9 mouse cellular contexts compared by ENCODE assay signal in genomic region chr12:91423125-91423820, GRCm38 (mm10). TPM values are rescaled to one million over a fixed set of nuclear protein-coding genes. Genes with fewer than 3 reads are reported as not detected.
DNase-seq lines count a peak whose midpoint lies in the region; ATAC-seq and TF ChIP-seq lines count a peak whose summit lies in the region.
"Had no signal": no experiment of that assay in that cellular context is flagged by ENCODE, and none has a peak within 500 bp of the region (broad histone marks: within the 10 kb centered on the region; RNA-seq: fewer than 3 reads in every experiment).

No protein-coding gene starts in this region.

- H3K4me2 ChIP-seq in intestine, embryonic 15.5 days (replicated peaks): no peak overlapping the region
- H3K4me2 ChIP-seq: embryonic facial prominence, embryonic 15.5 days had no signal

- 70% methylated on average over 11 of the region's 11 CpGs for WGBS in heart, adult 2 months
- 67% methylated on average over 11 of the region's 11 CpGs for WGBS in intestine, embryonic 15.5 days

- no peaks in the 10 kb centered on the region for H3K9me3 ChIP-seq in intestine, embryonic 15.5 days
- H3K9me3 ChIP-seq: embryonic facial prominence, embryonic 15.5 days had no signal

- ATAC-seq in intestine, embryonic 15.5 days: peak; percentile 86
- ATAC-seq in megakaryocyte, adult 5-6 weeks (ENCODE audit: poor library complexity, severe bottlenecking): peak; percentile 92

- no peak overlapping the region for H3K9ac ChIP-seq in heart, adult 2 months (ENCODE audit: low read depth, low read length)
- H3K9ac ChIP-seq in intestine, embryonic 15.5 days: no peak overlapping the region
- H3K9ac ChIP-seq: embryonic facial prominence, embryonic 15.5 days had no signal

- no peak for TF ChIP-seq EP300 in heart, adult 2 months (IDR thresholded peaks at IDR 0.05; ENCODE audit: insufficient read depth, low read depth, low read length)

- H3K27me3 ChIP-seq in heart, adult 2 months (ENCODE audit: control insufficient read depth, insufficient read depth, low read length): no peaks in the 10 kb centered on the region
- H3K27me3 ChIP-seq in testis, adult 2 months (ENCODE audit: control insufficient read depth, insufficient read depth, low read length): no peaks in the 10 kb centered on the region
- H3K27me3 ChIP-seq in intestine, embryonic 15.5 days (replicated peaks): no peaks in the 10 kb centered on the region
- H3K27me3 ChIP-seq: embryonic facial prominence, embryonic 15.5 days had no signal

- no peak overlapping the region for H3K4me3 ChIP-seq in heart, adult 2 months
- no peak overlapping the region for H3K4me3 ChIP-seq in testis, adult 2 months (ENCODE audit: control insufficient read depth, low read depth, low read length)
- H3K4me3 ChIP-seq in intestine, embryonic 15.5 days (replicated peaks): no peak overlapping the region
- H3K4me3 ChIP-seq: embryonic facial prominence, embryonic 15.5 days had no signal

- no peak for TF ChIP-seq POLR2A in heart, adult 2 months (IDR thresholded peaks at IDR 0.05; ENCODE audit: insufficient read depth, low read depth, low read length)
- no peak for TF ChIP-seq POLR2A in testis, adult 2 months (IDR thresholded peaks at IDR 0.05; ENCODE audit: control insufficient read depth, low read depth, low read length)

- intact Hi-C loops in heart, adult 2 months (cut with DNase I): no loop called here
- intact Hi-C loops in heart, postnatal 25 days (cut with DNase I): no loop called here

- peak; percentile 68 for TF ChIP-seq CTCF in heart, adult 2 months (IDR thresholded peaks at IDR 0.05)
- peak; percentile 25; the same call in 1 of the 2 replicates for TF ChIP-seq CTCF in testis, adult 2 months (IDR thresholded peaks at IDR 0.05; ENCODE audit: control insufficient read depth, insufficient read depth, insufficient replicate concordance, low read depth, low read length)

- no peaks in the 10 kb centered on the region for H3K79me2 ChIP-seq in heart, adult 2 months (replicated peaks; ENCODE audit: control insufficient read depth, insufficient read depth, low read length)

- no peak overlapping the region for H3K27ac ChIP-seq in heart, adult 2 months
- no peak overlapping the region for H3K27ac ChIP-seq in testis, adult 2 months (ENCODE audit: control insufficient read depth, insufficient read depth, low read depth, low read length)
- H3K27ac ChIP-seq in intestine, embryonic 15.5 days: no peak overlapping the region
- H3K27ac ChIP-seq: embryonic facial prominence, embryonic 15.5 days had no signal

- no peaks in the 10 kb centered on the region for H3K4me1 ChIP-seq in heart, adult 2 months (ENCODE audit: control insufficient read depth, insufficient read depth, low read length)
- H3K4me1 ChIP-seq in testis, adult 2 months (ENCODE audit: control insufficient read depth, insufficient read depth, low read length): no peaks in the 10 kb centered on the region
- no peaks in the 10 kb centered on the region for H3K4me1 ChIP-seq in intestine, embryonic 15.5 days (replicated peaks)
- H3K4me1 ChIP-seq: embryonic facial prominence, embryonic 15.5 days had no signal

- H3K36me3 ChIP-seq in heart, adult 2 months (ENCODE audit: control insufficient read depth, insufficient read depth, low read length): no peaks in the 10 kb centered on the region
- H3K36me3 ChIP-seq in testis, adult 2 months (ENCODE audit: control insufficient read depth, insufficient read depth, low read length): no peaks in the 10 kb centered on the region
- H3K36me3 ChIP-seq in intestine, embryonic 15.5 days: no peaks in the 10 kb centered on the region
- H3K36me3 ChIP-seq: embryonic facial prominence, embryonic 15.5 days had no signal

- no peak for DNase-seq in heart, adult 2 months
- DNase-seq in heart, postnatal 25 days (ENCODE audit: low spot score): no peak
- DNase-seq in testis, postnatal 14 days (ENCODE audit: low spot score): no peak
- DNase-seq in c-Kit-positive CD71-positive TER-119-negative erythroid progenitor cells, embryonic 14.5 days (ENCODE audit: low read depth): peak; percentile 15
- DNase-seq in thymus, postnatal 4 days: peak; percentile 57

RNA-seq across cellular contexts. Expression of gene Tshr, which starts 38.9 kb away (rescaled TPM):
- under 1 TPM; 0.16 to 0.41 TPM for total RNA-seq in heart, adult 2 months (2021)
- 0.45 and 0.56 TPM in 2 replicates for polyA plus RNA-seq in heart, adult 2 months (2012; rRNA removed)
- under 1 TPM; 0.05 to 0.36 TPM for total RNA-seq in heart, postnatal 25 days (2021)
- 3.1 and 4.2 TPM in 2 replicates for polyA plus RNA-seq in testis, adult 2 months (2012; rRNA removed)
- polyA plus RNA-seq in intestine, embryonic 15.5 days (2015; fragmentation: Nextera tagmentation; extraction: Ambion mirVana): 0.33 and 0.34 TPM in 2 replicates
- 0.27 and 0.45 TPM in 2 replicates for total RNA-seq in megakaryocyte, adult 5-6 weeks (2015)
- 0.55 and 1.1 TPM in 2 replicates for total RNA-seq in megakaryocyte, adult 5-6 weeks (2017)

RNA-seq across cellular contexts. Expression of gene Cep128, which starts 39.1 kb away (rescaled TPM):
- total RNA-seq in heart, adult 2 months (2021): 10 to 100 TPM; 10.0 to 11.0 TPM
- 8.7 and 17.2 TPM in 2 replicates for polyA plus RNA-seq in heart, adult 2 months (2012; rRNA removed)
- 1 to 10 TPM; 8.3 to 9.1 TPM for total RNA-seq in heart, postnatal 25 days (2021)
- polyA plus RNA-seq in testis, adult 2 months (2012; rRNA removed): 184 and 216 TPM in 2 replicates
- 5.8 and 9.0 TPM in 2 replicates for polyA plus RNA-seq in intestine, embryonic 15.5 days (2015; fragmentation: Nextera tagmentation; extraction: Ambion mirVana)
- 30.8 and 37.3 TPM in 2 replicates for total RNA-seq in megakaryocyte, adult 5-6 weeks (2015)
- total RNA-seq in megakaryocyte, adult 5-6 weeks (2017): 38.2 and 47.2 TPM in 2 replicates

Comparison
In these comparisons a context has a peak if more than half of its experiments do, and no peak if none do; other contexts are left out.
1. DNase-seq: peak in c-Kit-positive CD71-positive TER-119-negative erythroid progenitor cells, embryonic 14.5 days (single experiment) and thymus, postnatal 4 days (single experiment); none in heart, adult 2 months (0 of 2), heart, postnatal 25 days (single experiment) and testis, postnatal 14 days (single experiment).